Mouse (Mus musculus) kidney, adult 2 months (tissue): Measurements from ENCODE around the gene Stat5a.

Experiments
- CTCF ChIP-seq: fragments of 200-500 bp; conservative IDR thresholded peaks from 2 replicates; pipeline ENCODE4 v1.5.1; 2011; ENCODE audit warnings: low read depth, mild to moderate bottlenecking, control low read depth, low read length, moderate library complexity, mixed read lengths; ENCODE audit not compliant: insufficient read depth, insufficient read length
- POLR2A ChIP-seq: fragments of 200-500 bp; IDR thresholded peaks from one replicate; pipeline ENCODE4 v1.6.1; 2011; ENCODE audit warnings: low read depth, low read length, control low read depth

- TF ChIP-seq CTCF, result 0 out of 2 replicates have a peak, but pooled peaks have one; percentile 14
- no peak for TF ChIP-seq POLR2A
Measured at GRCm38 (mm10) chr11:100828676-100829151, 30.4 kb upstream of the Stat5a start.
